Mouse (Mus musculus) CH12.LX (cell line): ENCODE measurements around the gene Sparc. TPM values are rescaled to one million over a fixed set of nuclear protein-coding genes. Genes with fewer than 3 reads are reported as not detected.

Experiments used
- DNase-seq: peaks from one replicate; pipeline ENCODE4 v3.0.0-alpha.2; 2013; ENCODE audit errors: extremely low read depth
- H3K27ac ChIP-seq: 2 replicates; pipeline ENCODE4 v1.5.1; 2012; ENCODE audit warnings: low read depth, mild to moderate bottlenecking, control low read depth, moderate library complexity; ENCODE audit not compliant: insufficient read depth
- H3K27me3 ChIP-seq: replicated peaks from 2 replicates; pipeline ENCODE3; 2012; ENCODE audit warnings: inconsistent platforms
- H3K36me3 ChIP-seq, 2 experiments: replicated peaks in 1 of 2; 2 replicates each; pipeline versions ENCODE3 to v1.6.1; 2012; ENCODE audit warnings: inconsistent platforms in 1 of 2, low read length in 1 of 2, mild to moderate bottlenecking in 1 of 2, mixed read lengths in 1 of 2, moderate library complexity in 1 of 2; ENCODE audit not compliant: control insufficient read depth in 1 of 2, insufficient read depth in 1 of 2
- H3K4me1 ChIP-seq, 2 experiments: 2 replicates each; pipeline ENCODE4 v1.6.1; 2012; ENCODE audit warnings: inconsistent platforms in 1 of 2, moderate library complexity in 1 of 2; ENCODE audit not compliant: insufficient read depth in 2 of 2, control insufficient read depth in 1 of 2
- H3K4me2 ChIP-seq: 2 replicates; pipeline ENCODE4 v1.6.1; 2012; ENCODE audit warnings: low read depth, mild to moderate bottlenecking, control low read depth; ENCODE audit not compliant: poor library complexity, insufficient read depth, severe bottlenecking
- H3K4me3 ChIP-seq, 3 experiments: fragments of 150-350 bp in 1 of 3; sonication (generic) in 1 of 3; replicated peaks in 1 of 3; 2 replicates each; pipeline versions ENCODE3 to v1.5.1; 2011 to 2012; ENCODE audit warnings: low read depth in 2 of 3, low read length in 2 of 3, mild to moderate bottlenecking in 2 of 3, moderate library complexity in 2 of 3, control low read depth in 1 of 3, improper control_type of control experiment in 1 of 3, inconsistent platforms in 1 of 3, mixed read lengths in 1 of 3; ENCODE audit not compliant: poor library complexity in 1 of 3
- H3K79me2 ChIP-seq: replicated peaks from 2 replicates; pipeline ENCODE4 v1.6.1; 2012; ENCODE audit warnings: mild to moderate bottlenecking, moderate library complexity; ENCODE audit not compliant: control insufficient read depth, poor library complexity, insufficient read depth, severe bottlenecking; ENCODE audit errors: extremely low read depth
- H3K9ac ChIP-seq: 2 replicates; pipeline ENCODE4 v1.6.1; 2012; ENCODE audit warnings: low read depth, mild to moderate bottlenecking, control low read depth, moderate library complexity; ENCODE audit not compliant: insufficient read depth
- H3K9me3 ChIP-seq: replicated peaks from 2 replicates; pipeline ENCODE3; 2012; ENCODE audit warnings: low read length, inconsistent platforms, mixed read lengths
- CHD1 ChIP-seq: IDR thresholded peaks from 2 replicates; pipeline ENCODE4 v1.6.1; 2012; ENCODE audit warnings: low read depth, low read length, improper control_type of control experiment, inconsistent platforms
- CTCF ChIP-seq, 2 experiments: IDR thresholded peaks in 1 of 2; conservative IDR thresholded peaks in 1 of 2; 2 replicates each; pipeline ENCODE4 v1.5.1; 2011 to 2012; ENCODE audit warnings: low read depth in 2 of 2, low read length in 2 of 2, improper control_type of control experiment in 1 of 2, inconsistent platforms in 1 of 2, mild to moderate bottlenecking in 1 of 2, moderate library complexity in 1 of 2
- EP300 ChIP-seq: IDR thresholded peaks from 2 replicates; pipeline ENCODE4 v1.6.1; 2011; ENCODE audit warnings: low read length, improper control_type of control experiment
- ETS1 ChIP-seq: conservative IDR thresholded peaks from 2 replicates; pipeline ENCODE4 v1.6.1; 2012; ENCODE audit warnings: low read depth, mild to moderate bottlenecking, inconsistent platforms, low read length, improper control_type of control experiment, moderate library complexity
- HCFC1 ChIP-seq: IDR thresholded peaks from 2 replicates; pipeline ENCODE4 v1.6.1; 2012; ENCODE audit warnings: low read depth, mild to moderate bottlenecking, inconsistent platforms, low read length, improper control_type of control experiment
- JUN ChIP-seq: IDR thresholded peaks from 2 replicates; pipeline ENCODE4 v1.6.1; 2011; ENCODE audit warnings: low read depth, mild to moderate bottlenecking, low read length, improper control_type of control experiment, moderate library complexity; ENCODE audit not compliant: insufficient read depth
- MAX ChIP-seq: IDR thresholded peaks from 2 replicates; pipeline ENCODE4 v1.6.1; 2011; ENCODE audit warnings: low read length, improper control_type of control experiment
- MXI1 ChIP-seq: IDR thresholded peaks from 2 replicates; pipeline ENCODE4 v1.6.1; 2011; ENCODE audit warnings: mild to moderate bottlenecking, low read depth, low read length, improper control_type of control experiment
- MYC ChIP-seq: IDR thresholded peaks from 2 replicates; pipeline ENCODE4 v1.6.1; 2011; ENCODE audit warnings: low read depth, mild to moderate bottlenecking, improper control_type of control experiment, low read length
- PAX5 ChIP-seq: IDR thresholded peaks from 2 replicates; pipeline ENCODE4 v1.6.1; 2012; ENCODE audit warnings: low read length, inconsistent platforms, mixed read lengths
- RAD21 ChIP-seq: IDR thresholded peaks from 2 replicates; pipeline ENCODE4 v1.6.1; 2011; ENCODE audit warnings: low read depth, mild to moderate bottlenecking, low read length, improper control_type of control experiment, moderate library complexity
- RCOR1 ChIP-seq: conservative IDR thresholded peaks from 2 replicates; pipeline ENCODE4 v1.6.1; 2012; ENCODE audit warnings: low read depth, mild to moderate bottlenecking, inconsistent platforms, low read length, improper control_type of control experiment
- SMC3 ChIP-seq: IDR thresholded peaks from 2 replicates; pipeline ENCODE4 v1.6.1; 2011; ENCODE audit warnings: low read depth, low read length, improper control_type of control experiment
- TBP ChIP-seq: conservative IDR thresholded peaks from 2 replicates; pipeline ENCODE4 v1.6.1; 2011; ENCODE audit warnings: low read depth, low read length, improper control_type of control experiment
- UBTF ChIP-seq: IDR thresholded peaks from 2 replicates; pipeline ENCODE4 v1.6.1; 2012; ENCODE audit warnings: low read depth, mild to moderate bottlenecking, inconsistent platforms, low read length, improper control_type of control experiment, moderate library complexity
- USF2 ChIP-seq: conservative IDR thresholded peaks from 2 replicates; pipeline ENCODE4 v1.6.1; 2011; ENCODE audit warnings: low read depth, low read length, improper control_type of control experiment
- ZC3H11A ChIP-seq: IDR thresholded peaks from 2 replicates; pipeline ENCODE4 v1.6.1; 2012; ENCODE audit warnings: low read depth, mild to moderate bottlenecking, inconsistent platforms, low read length, improper control_type of control experiment
- ZNF384 ChIP-seq: IDR thresholded peaks from 2 replicates; pipeline ENCODE4 v1.6.1; 2012; ENCODE audit warnings: low read depth, low read length, improper control_type of control experiment, inconsistent platforms
- dilution Hi-C: fragments of 300-500 bp; cut with MboI; formaldehyde crosslinking; loops from 2 replicates; pipeline ENCODE4 v1.14.3; 2020; ENCODE audit warnings: low sequenced_read_pairs; ENCODE audit not compliant: extremely low pct_unique_long_range_greater_than_20kb, extremely low pct_ligation_motif_present
- in situ Hi-C: fragments of 300-500 bp; cut with MboI; formaldehyde crosslinking; loops from 3 replicates; pipeline ENCODE4 v1.14.3; 2019; ENCODE audit warnings: low sequenced_read_pairs, low pct_ligation_motif_present, low pct_unique_long_range_greater_than_20kb, mixed read lengths
- polyA plus RNA-seq: library from polyadenylated mRNA; unstranded; fragments of >175 nt; gene quantifications from 2 replicates; pipeline ENCODE4 v1.2.1, GENCODE M21; 2012; ENCODE audit warnings: low read depth; ENCODE audit not compliant: insufficient read length
- total RNA-seq, 2 experiments: library from RNA; depleted of rRNA; stranded (reverse); fragments of 300-350 nt in 1 of 2; fragments of >200 nt in 1 of 2; gene quantifications; 2 replicates each; pipeline ENCODE4 v1.2.3; 2012 to 2014

Gene Sparc
- total and polyA plus RNA-seq, 3 experiments, result 0.13 to 0.57 TPM; not detected in 1

- dilution Hi-C loops (no loop called here), in situ Hi-C loops (no loop called here)
- Histone ChIP-seq H3K4me2 (peak overlapping the region; percentile 90), H3K4me1 (peaks cover 8 to 56% of the 10 kb centered on the region in 2 experiments; a peak in 3 of 4 replicates), H3K79me2 (peaks cover 19% of the 10 kb centered on the region), H3K27ac (no peak overlapping the region), H3K36me3 (peaks cover 0 to 23% of the 10 kb centered on the region in 2 experiments), H3K27me3 (no peaks in the 10 kb centered on the region), H3K9ac (peak overlapping the region; percentile 59), H3K9me3 (no peaks in the 10 kb centered on the region), H3K4me3 (peak overlapping the region; percentile 86 to 92 (median 89))
- DNase-seq, result peak; percentile 56
- TF ChIP-seq HCFC1, result no peak
- peak in 1 of 2 experiments; percentile 75; a peak in 2 of 4 replicates for TF ChIP-seq CTCF (conservative IDR thresholded peaks at IDR 0.05 in 1 of 2, IDR thresholded peaks at IDR 0.05 in 1 of 2; ENCODE audit: low read depth in 2 of 2, low read length in 2 of 2)
- TF ChIP-seq MAX, result peak; percentile 84
- 0 out of 2 replicates have a peak, but pooled peaks have one; percentile 6 for TF ChIP-seq ETS1
- peak; percentile 80 for TF ChIP-seq RAD21
- no peak for TF ChIP-seq ZC3H11A
- TF ChIP-seq JUN, result no peak
- TF ChIP-seq CHD1, result 0 out of 2 replicates have a peak, but pooled peaks have one; percentile 53
- TF ChIP-seq EP300, result no peak
- TF ChIP-seq SMC3, result peak; percentile 48
- peak; percentile 90 for TF ChIP-seq MYC
- TF ChIP-seq TBP, result no peak
- peak; percentile 91 for TF ChIP-seq MXI1
- no peak; the same call in none of the 2 replicates for TF ChIP-seq UBTF
- no peak for TF ChIP-seq USF2
- TF ChIP-seq RCOR1, result no peak
Observed at GRCm38 (mm10) chr11:55460559-55461018, 37.6 kb upstream of the Sparc start.

- H3K4me2 ChIP-seq, result peak overlapping the region; percentile 90
- DNase-seq, result no peak
- no peak overlapping the region for H3K27ac ChIP-seq
- peak overlapping the region; percentile 59 for H3K9ac ChIP-seq
- dilution Hi-C loops, result no loop called here
- H3K4me1 ChIP-seq, result peaks cover 8 to 59% of the 10 kb centered on the region in 2 experiments; a peak in 3 of 4 replicates
- H3K9me3 ChIP-seq, result no peaks in the 10 kb centered on the region
- peaks cover 0 to 29% of the 10 kb centered on the region in 2 experiments for H3K36me3 ChIP-seq
- peak overlapping the region; percentile 86 to 92 (median 89) for H3K4me3 ChIP-seq
- H3K27me3 ChIP-seq, result no peaks in the 10 kb centered on the region
- TF ChIP-seq PAX5 (no peak), ZNF384 (peak; percentile 28; the same call in 1 of the 2 replicates)
- TF ChIP-seq, all 38 proteins: peak for 1
- in situ Hi-C loops, result no loop called here
- H3K79me2 ChIP-seq, result peaks cover 19% of the 10 kb centered on the region
Observed at GRCm38 (mm10) chr11:55459850-55460558, 37.0 kb upstream of the Sparc start.
